Mouse (Mus musculus): Measurements from ENCODE around the gene Igsf11. TPM values are rescaled to one million over a fixed set of nuclear protein-coding genes. Genes with fewer than 3 reads are reported as not detected.

Gene Igsf11
- polyA plus RNA-seq, 1 experiment, result 0.47 TPM

- Histone ChIP-seq H3K27me3 (ENCODE audit: control insufficient read depth, insufficient read depth, insufficient read length) (no peaks in the 10 kb centered on the region), H3K79me2 (ENCODE audit: control insufficient read depth, insufficient read depth) (no peaks in the 10 kb centered on the region), H3K4me3 (no peak overlapping the region), H3K36me3 (ENCODE audit: control insufficient read depth, insufficient read depth) (no peaks in the 10 kb centered on the region), H3K4me2 (ENCODE audit: low read depth) (no peak overlapping the region), H3ac (ENCODE audit: control insufficient read depth, insufficient read length) (no peak overlapping the region)
- TF ChIP-seq TCF3 (IDR thresholded peaks at IDR 0.05; ENCODE audit: insufficient read length, low read depth) (no peak), CEBPB (IDR thresholded peaks at IDR 0.05; ENCODE audit: insufficient read depth, poor library complexity, severe bottlenecking) (no peak), MAX (IDR thresholded peaks at IDR 0.05; ENCODE audit: low read depth) (no peak), SRF (IDR thresholded peaks at IDR 0.05; ENCODE audit: control insufficient read depth, insufficient read length, low read depth) (no peak)
Measured at GRCm38 (mm10) chr16:39048889-39049288, 156.4 kb downstream of the Igsf11 start.

GRCm38 (mm10) chr16:39052971-39053370 lies 160.5 kb downstream of the Igsf11 start:
- TF ChIP-seq USF1 (IDR thresholded peaks at IDR 0.05; ENCODE audit: low read depth) (no peak), SRF (IDR thresholded peaks at IDR 0.05; ENCODE audit: control insufficient read depth, insufficient read length, low read depth) (no peak), POLR2A (IDR thresholded peaks at IDR 0.05; ENCODE audit: insufficient read length, low read depth) (no peak), E2F4 (IDR thresholded peaks at IDR 0.05; ENCODE audit: insufficient read depth) (no peak), TCF3 (IDR thresholded peaks at IDR 0.05; ENCODE audit: insufficient read length, low read depth) (no peak), TCF12 (IDR thresholded peaks at IDR 0.05; ENCODE audit: insufficient read depth, poor library complexity, severe bottlenecking) (no peak), MAX (IDR thresholded peaks at IDR 0.05; ENCODE audit: low read depth) (no peak), MYOG (IDR thresholded peaks at IDR 0.05; ENCODE audit: control insufficient read depth in 1 of 3, insufficient read depth in 1 of 3, insufficient read length in 2 of 3, low read depth in 2 of 3) (no peak), REST (IDR thresholded peaks at IDR 0.05; ENCODE audit: insufficient read depth, insufficient read length) (no peak), POLR2AphosphoS2 (IDR thresholded peaks at IDR 0.05; ENCODE audit: insufficient read length, low read depth) (no peak), CEBPB (IDR thresholded peaks at IDR 0.05; ENCODE audit: insufficient read depth, poor library complexity, severe bottlenecking) (no peak), MYOD1 (IDR thresholded peaks at IDR 0.05; ENCODE audit: control insufficient read depth in 1 of 3, insufficient read length in 2 of 3, low read depth in 2 of 3) (no peak)
- Histone ChIP-seq H3ac (ENCODE audit: control insufficient read depth, insufficient read length) (no peak overlapping the region), H3K27me3 (ENCODE audit: control insufficient read depth, insufficient read depth, insufficient read length) (no peaks in the 10 kb centered on the region), H3K4me3 (no peak overlapping the region), H3K36me3 (ENCODE audit: control insufficient read depth, insufficient read depth) (no peaks in the 10 kb centered on the region), H3K4me2 (ENCODE audit: low read depth) (no peak overlapping the region), H3K79me2 (ENCODE audit: control insufficient read depth, insufficient read depth) (no peaks in the 10 kb centered on the region)

- no peak overlapping the region for H3K4me3 ChIP-seq
- no peak overlapping the region for H3ac ChIP-seq (ENCODE audit: control insufficient read depth, insufficient read length)
- no peak overlapping the region for H3K4me2 ChIP-seq (ENCODE audit: low read depth)
- TF ChIP-seq REST (IDR thresholded peaks at IDR 0.05; ENCODE audit: insufficient read depth, insufficient read length) (no peak), USF1 (IDR thresholded peaks at IDR 0.05; ENCODE audit: low read depth) (no peak), TCF12 (IDR thresholded peaks at IDR 0.05; ENCODE audit: insufficient read depth, poor library complexity, severe bottlenecking) (no peak), MYOG (IDR thresholded peaks at IDR 0.05; ENCODE audit: control insufficient read depth in 1 of 3, insufficient read depth in 1 of 3, insufficient read length in 2 of 3, low read depth in 2 of 3) (no peak), E2F4 (IDR thresholded peaks at IDR 0.05; ENCODE audit: insufficient read depth) (no peak), POLR2AphosphoS2 (IDR thresholded peaks at IDR 0.05; ENCODE audit: insufficient read length, low read depth) (no peak), MAX (IDR thresholded peaks at IDR 0.05; ENCODE audit: low read depth) (no peak), SRF (IDR thresholded peaks at IDR 0.05; ENCODE audit: control insufficient read depth, insufficient read length, low read depth) (no peak)
- no peaks in the 10 kb centered on the region for H3K36me3 ChIP-seq (ENCODE audit: control insufficient read depth, insufficient read depth)
- no peaks in the 10 kb centered on the region for H3K27me3 ChIP-seq (ENCODE audit: control insufficient read depth, insufficient read depth, insufficient read length)
- no peaks in the 10 kb centered on the region for H3K79me2 ChIP-seq (ENCODE audit: control insufficient read depth, insufficient read depth)
Measured at GRCm38 (mm10) chr16:39053779-39054178, 161.3 kb downstream of the Igsf11 start.

- no peaks in the 10 kb centered on the region for H3K27me3 ChIP-seq (ENCODE audit: control insufficient read depth, insufficient read depth, insufficient read length)
- no peak overlapping the region for H3ac ChIP-seq (ENCODE audit: control insufficient read depth, insufficient read length)
- no peak for TF ChIP-seq MYOD1 (IDR thresholded peaks at IDR 0.05; ENCODE audit: control insufficient read depth in 1 of 3, insufficient read length in 2 of 3, low read depth in 2 of 3)
- TF ChIP-seq E2F4 (IDR thresholded peaks at IDR 0.05; ENCODE audit: insufficient read depth), result no peak
- TF ChIP-seq USF1 (IDR thresholded peaks at IDR 0.05; ENCODE audit: low read depth), result no peak
- no peak for TF ChIP-seq TCF3 (IDR thresholded peaks at IDR 0.05; ENCODE audit: insufficient read length, low read depth)
- no peak for TF ChIP-seq POLR2A (IDR thresholded peaks at IDR 0.05; ENCODE audit: insufficient read length, low read depth)
- TF ChIP-seq MAX (IDR thresholded peaks at IDR 0.05; ENCODE audit: low read depth), result no peak
- no peak for TF ChIP-seq SRF (IDR thresholded peaks at IDR 0.05; ENCODE audit: control insufficient read depth, insufficient read length, low read depth)
- TF ChIP-seq POLR2AphosphoS2 (IDR thresholded peaks at IDR 0.05; ENCODE audit: insufficient read length, low read depth), result no peak
- no peak for TF ChIP-seq TCF12 (IDR thresholded peaks at IDR 0.05; ENCODE audit: insufficient read depth, poor library complexity, severe bottlenecking)
- no peak for TF ChIP-seq REST (IDR thresholded peaks at IDR 0.05; ENCODE audit: insufficient read depth, insufficient read length)
- no peak overlapping the region for H3K4me2 ChIP-seq (ENCODE audit: low read depth)
- no peak overlapping the region for H3K4me3 ChIP-seq
- H3K79me2 ChIP-seq (ENCODE audit: control insufficient read depth, insufficient read depth), result no peaks in the 10 kb centered on the region
- H3K36me3 ChIP-seq (ENCODE audit: control insufficient read depth, insufficient read depth), result no peaks in the 10 kb centered on the region
Measured at GRCm38 (mm10) chr16:39056061-39056460, 163.6 kb downstream of the Igsf11 start.

GRCm38 (mm10) chr16:39056961-39057360 lies 164.5 kb downstream of the Igsf11 start:
- H3K36me3 ChIP-seq (ENCODE audit: control insufficient read depth, insufficient read depth), result no peaks in the 10 kb centered on the region
- H3ac ChIP-seq (ENCODE audit: control insufficient read depth, insufficient read length), result no peak overlapping the region
- no peak for TF ChIP-seq REST (IDR thresholded peaks at IDR 0.05; ENCODE audit: insufficient read depth, insufficient read length)
- TF ChIP-seq MYOD1 (IDR thresholded peaks at IDR 0.05; ENCODE audit: control insufficient read depth in 1 of 3, insufficient read length in 2 of 3, low read depth in 2 of 3), result no peak
- no peak for TF ChIP-seq POLR2A (IDR thresholded peaks at IDR 0.05; ENCODE audit: insufficient read length, low read depth)
- no peak for TF ChIP-seq MAX (IDR thresholded peaks at IDR 0.05; ENCODE audit: low read depth)
- TF ChIP-seq USF1 (IDR thresholded peaks at IDR 0.05; ENCODE audit: low read depth), result no peak
- no peak for TF ChIP-seq MYOG (IDR thresholded peaks at IDR 0.05; ENCODE audit: control insufficient read depth in 1 of 3, insufficient read depth in 1 of 3, insufficient read length in 2 of 3, low read depth in 2 of 3)
- TF ChIP-seq TCF3 (IDR thresholded peaks at IDR 0.05; ENCODE audit: insufficient read length, low read depth), result no peak
- TF ChIP-seq CEBPB (IDR thresholded peaks at IDR 0.05; ENCODE audit: insufficient read depth, poor library complexity, severe bottlenecking), result no peak
- TF ChIP-seq SRF (IDR thresholded peaks at IDR 0.05; ENCODE audit: control insufficient read depth, insufficient read length, low read depth), result no peak
- no peak for TF ChIP-seq TCF12 (IDR thresholded peaks at IDR 0.05; ENCODE audit: insufficient read depth, poor library complexity, severe bottlenecking)
- no peak for TF ChIP-seq E2F4 (IDR thresholded peaks at IDR 0.05; ENCODE audit: insufficient read depth)
- H3K4me3 ChIP-seq, result no peak overlapping the region
- no peaks in the 10 kb centered on the region for H3K27me3 ChIP-seq (ENCODE audit: control insufficient read depth, insufficient read depth, insufficient read length)
- H3K4me2 ChIP-seq (ENCODE audit: low read depth), result peak overlapping the region; percentile 6
- no peaks in the 10 kb centered on the region for H3K79me2 ChIP-seq (ENCODE audit: control insufficient read depth, insufficient read depth)
